Mouse (Mus musculus) liver, embryonic 13.5 days (tissue): ENCODE data around the gene Abcc5. TPM values are rescaled to one million over a fixed set of nuclear protein-coding genes. Genes with fewer than 3 reads are reported as not detected.

Experiments used
- ATAC-seq: fragments of 200-750 bp; cut with Nextera tagmentation; 2 replicates; pipeline ENCODE4 v1.8.0; 2017; ENCODE audit warnings: low read depth, mild to moderate bottlenecking, moderate number of reproducible peaks, moderate library complexity
- DNase-seq: peaks from one replicate; pipeline ENCODE4 v3.0.0; 2022
- H3K27ac ChIP-seq: fragments of 300-500 bp; sonication (generic); 2 replicates; pipeline ENCODE4 v1.5.1; 2015; ENCODE audit warnings: moderate library complexity, mild to moderate bottlenecking, inconsistent platforms
- H3K27me3 ChIP-seq: fragments of 300-500 bp; sonication (generic); 2 replicates; pipeline ENCODE4 v1.6.1; 2015; ENCODE audit warnings: mild to moderate bottlenecking, inconsistent platforms
- H3K36me3 ChIP-seq: fragments of 300-500 bp; sonication (generic); 2 replicates; pipeline ENCODE4 v1.6.1; 2015; ENCODE audit warnings: mild to moderate bottlenecking, inconsistent platforms
- H3K4me1 ChIP-seq: fragments of 300-500 bp; sonication (generic); replicated peaks from 2 replicates; pipeline ENCODE4 v1.6.1; 2015; ENCODE audit warnings: inconsistent platforms
- H3K4me2 ChIP-seq: fragments of 300-500 bp; sonication (generic); 2 replicates; pipeline ENCODE4 v1.6.1; 2015; ENCODE audit warnings: inconsistent platforms, mild to moderate bottlenecking, moderate library complexity
- H3K4me3 ChIP-seq: fragments of 300-500 bp; sonication (generic); replicated peaks from 2 replicates; pipeline ENCODE4 v1.5.1; 2015; ENCODE audit warnings: mild to moderate bottlenecking, inconsistent platforms
- H3K9ac ChIP-seq: fragments of 300-500 bp; sonication (generic); 2 replicates; pipeline ENCODE4 v1.6.1; 2015; ENCODE audit warnings: mild to moderate bottlenecking, inconsistent platforms
- H3K9me3 ChIP-seq: fragments of 300-500 bp; sonication (generic); replicated peaks from 2 replicates; pipeline ENCODE4 v1.6.1; 2016; ENCODE audit warnings: inconsistent platforms
- WGBS: fragments of 180-500 bp; shearing (Covaris S2); methylation state at CpG from one replicate; pipeline ENCODE4 v1.1.7; 2015; ENCODE audit not compliant: insufficient replicate concordance; 5-methylcytosine and 5-hydroxymethylcytosine counted together
- polyA plus RNA-seq: library from polyadenylated mRNA; unstranded; fragments of >200 nt; fragmentation: Nextera tagmentation; extraction: Ambion mirVana; gene quantifications from 2 replicates; pipeline ENCODE4 v1.2.1, GENCODE M21; 2015

Abcc5 gene
- polyA plus RNA-seq, 1 experiment from 2014 or later, result 16.0 TPM

- no peak for ATAC-seq
- Histone ChIP-seq H3K4me1 (no peaks in the 10 kb centered on the region), H3K9ac (no peak overlapping the region), H3K4me3 (no peak overlapping the region), H3K36me3 (peaks cover 62% of the 10 kb centered on the region), H3K4me2 (no peak overlapping the region), H3K27ac (no peak overlapping the region), H3K27me3 (no peaks in the 10 kb centered on the region), H3K9me3 (no peaks in the 10 kb centered on the region)
- DNase-seq, result no peak
- WGBS, result 79% methylated on average over 2 of the region's 2 CpGs
These were observed 71.4 kb downstream of the Abcc5 start for GRCm38 (mm10) chr16:20354762-20355161.

GRCm38 (mm10) chr16:20354011-20354410 is 72.2 kb downstream of the Abcc5 start:
- Histone ChIP-seq H3K9me3 (no peaks in the 10 kb centered on the region), H3K4me1 (no peaks in the 10 kb centered on the region), H3K9ac (no peak overlapping the region), H3K27ac (no peak overlapping the region), H3K36me3 (peaks cover 55% of the 10 kb centered on the region), H3K4me2 (no peak overlapping the region), H3K4me3 (no peak overlapping the region), H3K27me3 (no peaks in the 10 kb centered on the region)
- DNase-seq (no peak), ATAC-seq (no peak)
- WGBS, result 85% methylated on average over 1 of the region's 1 CpGs

- Histone ChIP-seq H3K9ac (no peak overlapping the region), H3K4me2 (no peak overlapping the region), H3K4me1 (no peaks in the 10 kb centered on the region), H3K4me3 (no peak overlapping the region), H3K36me3 (peaks cover 28% of the 10 kb centered on the region), H3K9me3 (no peaks in the 10 kb centered on the region), H3K27ac (no peak overlapping the region), H3K27me3 (no peaks in the 10 kb centered on the region)
- 61% methylated on average over 1 of the region's 1 CpGs for WGBS
- ATAC-seq, result no peak
- DNase-seq, result no peak
These were observed 80.7 kb downstream of the Abcc5 start for GRCm38 (mm10) chr16:20345464-20345863.

- H3K4me3 ChIP-seq, result no peak overlapping the region
- no peaks in the 10 kb centered on the region for H3K4me1 ChIP-seq
- H3K9ac ChIP-seq, result no peak overlapping the region
- 86% methylated on average over 3 of the region's 3 CpGs for WGBS
- H3K9me3 ChIP-seq, result no peaks in the 10 kb centered on the region
- H3K27me3 ChIP-seq, result no peaks in the 10 kb centered on the region
- no peak for DNase-seq
- peaks cover 49% of the 10 kb centered on the region for H3K36me3 ChIP-seq
- ATAC-seq, result no peak
- H3K27ac ChIP-seq, result no peak overlapping the region
- no peak overlapping the region for H3K4me2 ChIP-seq
These were observed 87.6 kb downstream of the Abcc5 start for GRCm38 (mm10) chr16:20338616-20339015.

- H3K4me3 ChIP-seq, result no peak overlapping the region
- no peaks in the 10 kb centered on the region for H3K9me3 ChIP-seq
- WGBS, result 84% methylated on average over 8 of the region's 8 CpGs
- H3K36me3 ChIP-seq, result peaks cover 53% of the 10 kb centered on the region
- H3K9ac ChIP-seq, result no peak overlapping the region
- no peaks in the 10 kb centered on the region for H3K4me1 ChIP-seq
- DNase-seq, result no peak
- no peak overlapping the region for H3K4me2 ChIP-seq
- H3K27me3 ChIP-seq, result no peaks in the 10 kb centered on the region
- no peak overlapping the region for H3K27ac ChIP-seq
- ATAC-seq, result no peak
These were observed 91.3 kb downstream of the Abcc5 start for GRCm38 (mm10) chr16:20334918-20335317.

GRCm38 (mm10) chr16:20328306-20328705 is 97.9 kb downstream of the Abcc5 start:
- ATAC-seq (no peak), DNase-seq (no peak)
- Histone ChIP-seq H3K9me3 (no peaks in the 10 kb centered on the region), H3K27ac (no peak overlapping the region), H3K4me2 (no peak overlapping the region), H3K9ac (no peak overlapping the region), H3K27me3 (no peaks in the 10 kb centered on the region), H3K36me3 (peaks cover 20% of the 10 kb centered on the region), H3K4me3 (no peak overlapping the region), H3K4me1 (no peaks in the 10 kb centered on the region)
- 81% methylated on average over 5 of the region's 5 CpGs for WGBS

GRCm38 (mm10) chr16:20325286-20325685 is 100.9 kb downstream of the Abcc5 start, which contains the start of gene Cyp2ab1:
Gene Cyp2ab1 (minus strand): TSS chr16:20325404.
- Histone ChIP-seq H3K4me2 (no peak within 1 kb of the TSS), H3K4me1 (no peaks in the 10 kb centered on the region), H3K9me3 (no peaks in the 10 kb centered on the region), H3K9ac (no peak within 1 kb of the TSS), H3K27me3 (no peaks in the 10 kb centered on the region), H3K36me3 (0 out of 2 replicates have a peak, but pooled peaks cover 4% of the 10 kb centered on the region), H3K27ac (no peak within 1 kb of the TSS), H3K4me3 (no peak within 1 kb of the TSS)
- ATAC-seq (no peak), DNase-seq (no peak)
- WGBS, result 46% methylated on average over 5 of the region's 5 CpGs

- Histone ChIP-seq H3K4me3 (no peak overlapping the region), H3K4me2 (no peak overlapping the region), H3K27ac (no peak overlapping the region), H3K27me3 (no peaks in the 10 kb centered on the region), H3K4me1 (no peaks in the 10 kb centered on the region), H3K9ac (no peak overlapping the region), H3K9me3 (no peaks in the 10 kb centered on the region), H3K36me3 (0 out of 2 replicates have a peak, but pooled peaks cover 4% of the 10 kb centered on the region)
- WGBS, result 37% methylated on average over 5 of the region's 5 CpGs
- DNase-seq (no peak), ATAC-seq (no peak)
These were observed 102.3 kb downstream of the Abcc5 start for GRCm38 (mm10) chr16:20323907-20324306.

GRCm38 (mm10) chr16:20322274-20322673 is 103.9 kb downstream of the Abcc5 start:
- ATAC-seq, result no peak

GRCm38 (mm10) chr16:20316770-20317169 is 109.4 kb downstream of the Abcc5 start:
- no peak for DNase-seq
- WGBS, result 74% methylated on average over 6 of the region's 6 CpGs
- no peak for ATAC-seq
- no peak overlapping the region for H3K4me2 ChIP-seq
- H3K36me3 ChIP-seq, result no peaks in the 10 kb centered on the region
- H3K27me3 ChIP-seq, result no peaks in the 10 kb centered on the region
- no peak overlapping the region for H3K4me3 ChIP-seq
- no peak overlapping the region for H3K27ac ChIP-seq
- H3K9me3 ChIP-seq, result no peaks in the 10 kb centered on the region
- no peaks in the 10 kb centered on the region for H3K4me1 ChIP-seq
- no peak overlapping the region for H3K9ac ChIP-seq

More at GRCm38 (mm10) chr16:20322274-20322673, 103.9 kb downstream of the Abcc5 start:
- H3K36me3 ChIP-seq, result no peaks in the 10 kb centered on the region
- no peak overlapping the region for H3K4me2 ChIP-seq
- H3K9ac ChIP-seq, result no peak overlapping the region
- no peaks in the 10 kb centered on the region for H3K27me3 ChIP-seq
- no peak for DNase-seq
- 74% methylated on average over 4 of the region's 4 CpGs for WGBS
- H3K4me3 ChIP-seq, result no peak overlapping the region
- no peaks in the 10 kb centered on the region for H3K9me3 ChIP-seq
- no peak overlapping the region for H3K27ac ChIP-seq
- H3K4me1 ChIP-seq, result no peaks in the 10 kb centered on the region

GRCm38 (mm10) chr16:20315266-20315665 is 110.9 kb downstream of the Abcc5 start:
- Histone ChIP-seq H3K27me3 (0 out of 2 replicates have a peak, but pooled peaks cover under 1% of the 10 kb centered on the region), H3K36me3 (no peaks in the 10 kb centered on the region), H3K9ac (no peak overlapping the region), H3K27ac (no peak overlapping the region), H3K4me1 (no peaks in the 10 kb centered on the region), H3K4me2 (no peak overlapping the region), H3K9me3 (no peaks in the 10 kb centered on the region), H3K4me3 (no peak overlapping the region)
- 68% methylated on average over 4 of the region's 4 CpGs for WGBS
- ATAC-seq (no peak), DNase-seq (no peak)

GRCm38 (mm10) chr16:20312272-20312671 is 113.9 kb downstream of the Abcc5 start:
- no peak for DNase-seq
- no peak overlapping the region for H3K4me3 ChIP-seq
- no peaks in the 10 kb centered on the region for H3K4me1 ChIP-seq
- no peaks in the 10 kb centered on the region for H3K36me3 ChIP-seq
- no peak overlapping the region for H3K4me2 ChIP-seq
- no peak overlapping the region for H3K9ac ChIP-seq
- no peaks in the 10 kb centered on the region for H3K9me3 ChIP-seq
- H3K27me3 ChIP-seq, result 0 out of 2 replicates have a peak, but pooled peaks cover 3% of the 10 kb centered on the region
- 63% methylated on average over 14 of the region's 14 CpGs for WGBS
- ATAC-seq, result no peak
- H3K27ac ChIP-seq, result no peak overlapping the region
